Mouse (Mus musculus): Measurements from ENCODE around the gene Ndufaf1.

GRCm38 (mm10) chr2:119662220-119663182 is at the start of gene Ndufaf1:
- no peak for TF ChIP-seq POLR2A (IDR thresholded peaks at IDR 0.05; ENCODE audit: low read depth, low read length)
- no peak for TF ChIP-seq CTCF (conservative IDR thresholded peaks at IDR 0.05; ENCODE audit: insufficient read depth, insufficient read length, low read depth, low read length)

Data from kidney, adult 2 months (tissue).